Mouse (Mus musculus) intestine, embryonic 16.5 days (tissue): ENCODE results near the gene Pold3. TPM values are rescaled to one million over a fixed set of nuclear protein-coding genes. Genes with fewer than 3 reads are reported as not detected.

ENCODE experiments used
- ATAC-seq: fragments of 200-750 bp; cut with Nextera tagmentation; 2 replicates; pipeline ENCODE4 v1.8.0; 2017; ENCODE audit warnings: moderate TSS enrichment, moderate library complexity
- H3K27ac ChIP-seq: fragments of 300-500 bp; sonication (generic); 2 replicates; pipeline ENCODE4 v1.5.1; 2014; ENCODE audit warnings: mild to moderate bottlenecking, low read length
- H3K27me3 ChIP-seq: fragments of 300-500 bp; sonication (generic); replicated peaks from 2 replicates; pipeline ENCODE4 v1.6.1; 2014; ENCODE audit warnings: low read length, control low read depth, mixed read lengths; ENCODE audit not compliant: control insufficient read depth, insufficient read depth
- H3K36me3 ChIP-seq: fragments of 300-500 bp; sonication (generic); 2 replicates; pipeline ENCODE4 v1.6.1; 2014; ENCODE audit warnings: low read length, control low read depth; ENCODE audit not compliant: control insufficient read depth, insufficient read depth
- H3K4me1 ChIP-seq: fragments of 300-500 bp; sonication (generic); 2 replicates; pipeline ENCODE4 v1.6.1; 2014; ENCODE audit warnings: low read length, control low read depth, mixed read lengths; ENCODE audit not compliant: control insufficient read depth, insufficient read depth
- H3K4me2 ChIP-seq: fragments of 300-500 bp; sonication (generic); 2 replicates; pipeline ENCODE4 v1.6.1; 2014; ENCODE audit warnings: low read depth, low read length, control low read depth
- H3K4me3 ChIP-seq: fragments of 300-500 bp; sonication (generic); 2 replicates; pipeline ENCODE4 v1.5.1; 2014; ENCODE audit warnings: mild to moderate bottlenecking, low read length
- H3K9ac ChIP-seq: fragments of 300-500 bp; sonication (generic); 2 replicates; pipeline ENCODE4 v1.6.1; 2014; ENCODE audit warnings: low read depth, low read length
- H3K9me3 ChIP-seq: fragments of 300-500 bp; sonication (generic); 2 replicates; pipeline ENCODE4 v1.6.1; 2016; ENCODE audit warnings: low read length, control low read depth; ENCODE audit not compliant: control insufficient read depth
- WGBS: fragments of 180-500 bp; shearing (Covaris S2); extraction: QIAGEN DNeasy Blood & Tissue Kit; methylation state at CpG from one replicate; pipeline ENCODE4 v1.1.7; 2014; 5-methylcytosine and 5-hydroxymethylcytosine counted together
- polyA plus RNA-seq: library from polyadenylated mRNA; unstranded; fragments of >200 nt; fragmentation: Nextera tagmentation; extraction: Ambion mirVana; gene quantifications from 2 replicates; pipeline ENCODE4 v1.2.1, GENCODE M21; 2015

Gene Pold3
- polyA plus RNA-seq, 1 experiment from 2014 or later = 45.7 TPM

- WGBS = 57% methylated on average over 6 of the region's 6 CpGs
- H3K9me3 ChIP-seq = no peaks in the 10 kb centered on the region
- no peaks in the 10 kb centered on the region; the same call in 1 of the 2 replicates for H3K4me1 ChIP-seq
- H3K4me3 ChIP-seq = no peak overlapping the region
- H3K27ac ChIP-seq = no peak overlapping the region
- ATAC-seq = no peak
- no peak overlapping the region for H3K4me2 ChIP-seq
- H3K36me3 ChIP-seq = no peaks in the 10 kb centered on the region
- H3K27me3 ChIP-seq = no peaks in the 10 kb centered on the region
- H3K9ac ChIP-seq = no peak overlapping the region
Measured at GRCm38 (mm10) chr7:100123486-100123885, 2.1 kb upstream of the Pold3 start.

GRCm38 (mm10) chr7:100120791-100121261, 539 bp downstream of the Pold3 start:
- peak; percentile 58 for ATAC-seq
- H3K4me1 ChIP-seq = no peaks in the 10 kb centered on the region; the same call in 1 of the 2 replicates
- H3K4me3 ChIP-seq = peak overlapping the region; percentile 95
- peak overlapping the region; percentile 92 for H3K9ac ChIP-seq
- peak overlapping the region; percentile 74 for H3K4me2 ChIP-seq
- H3K9me3 ChIP-seq = no peaks in the 10 kb centered on the region
- under 1% methylated on average over 25 of the region's 25 CpGs for WGBS
- H3K27me3 ChIP-seq = no peaks in the 10 kb centered on the region
- peaks cover 4% of the 10 kb centered on the region; the same call in 1 of the 2 replicates for H3K36me3 ChIP-seq
- peak overlapping the region; percentile 89 for H3K27ac ChIP-seq

GRCm38 (mm10) chr7:100114279-100114678, 7.1 kb downstream of the Pold3 start:
- no peaks in the 10 kb centered on the region for H3K4me1 ChIP-seq
- H3K9me3 ChIP-seq = no peaks in the 10 kb centered on the region
- H3K4me2 ChIP-seq = no peak overlapping the region
- no peaks in the 10 kb centered on the region for H3K27me3 ChIP-seq
- H3K4me3 ChIP-seq = no peak overlapping the region
- H3K27ac ChIP-seq = no peak overlapping the region
- H3K36me3 ChIP-seq = peaks cover 7% of the 10 kb centered on the region
- no peak for ATAC-seq
- 87% methylated on average over 6 of the region's 6 CpGs for WGBS
- no peak overlapping the region for H3K9ac ChIP-seq

GRCm38 (mm10) chr7:100113821-100114220, 7.5 kb downstream of the Pold3 start:
- no peak overlapping the region for H3K9ac ChIP-seq
- H3K4me1 ChIP-seq = no peaks in the 10 kb centered on the region
- 83% methylated on average over 7 of the region's 7 CpGs for WGBS
- no peak overlapping the region for H3K4me2 ChIP-seq
- no peaks in the 10 kb centered on the region for H3K9me3 ChIP-seq
- no peak overlapping the region for H3K4me3 ChIP-seq
- H3K27me3 ChIP-seq = no peaks in the 10 kb centered on the region
- ATAC-seq = no peak
- H3K36me3 ChIP-seq = peaks cover 7% of the 10 kb centered on the region
- H3K27ac ChIP-seq = no peak overlapping the region

GRCm38 (mm10) chr7:100111506-100111905, 9.9 kb downstream of the Pold3 start:
- Histone ChIP-seq H3K4me2 (no peak overlapping the region), H3K27me3 (no peaks in the 10 kb centered on the region), H3K27ac (no peak overlapping the region), H3K36me3 (peaks cover 3% of the 10 kb centered on the region), H3K9me3 (no peaks in the 10 kb centered on the region), H3K4me3 (no peak overlapping the region), H3K4me1 (no peaks in the 10 kb centered on the region), H3K9ac (no peak overlapping the region)
- ATAC-seq = no peak
- 67% methylated on average over 10 of the region's 10 CpGs for WGBS

- H3K27ac ChIP-seq = no peak overlapping the region
- no peak overlapping the region for H3K9ac ChIP-seq
- no peaks in the 10 kb centered on the region for H3K9me3 ChIP-seq
- H3K36me3 ChIP-seq = peaks cover 3% of the 10 kb centered on the region; the same call in 1 of the 2 replicates
- ATAC-seq = no peak
- WGBS = 70% methylated on average over 3 of the region's 3 CpGs
- H3K4me2 ChIP-seq = no peak overlapping the region
- no peaks in the 10 kb centered on the region for H3K4me1 ChIP-seq
- no peaks in the 10 kb centered on the region for H3K27me3 ChIP-seq
- H3K4me3 ChIP-seq = no peak overlapping the region
Measured at GRCm38 (mm10) chr7:100108341-100108740, 13.0 kb downstream of the Pold3 start.

GRCm38 (mm10) chr7:100104677-100105076, 16.7 kb downstream of the Pold3 start:
- H3K4me1 ChIP-seq = no peaks in the 10 kb centered on the region
- H3K36me3 ChIP-seq = peaks cover 5% of the 10 kb centered on the region; the same call in 1 of the 2 replicates
- H3K4me3 ChIP-seq = no peak overlapping the region
- H3K27ac ChIP-seq = no peak overlapping the region
- H3K4me2 ChIP-seq = no peak overlapping the region
- no peak for ATAC-seq
- no peaks in the 10 kb centered on the region for H3K27me3 ChIP-seq
- H3K9ac ChIP-seq = no peak overlapping the region
- H3K9me3 ChIP-seq = no peaks in the 10 kb centered on the region
- WGBS = 93% methylated on average over 4 of the region's 4 CpGs

GRCm38 (mm10) chr7:100100031-100100595, 21.3 kb downstream of the Pold3 start:
- peaks cover 13% of the 10 kb centered on the region for H3K36me3 ChIP-seq
- no peak overlapping the region for H3K4me2 ChIP-seq
- H3K4me1 ChIP-seq = no peaks in the 10 kb centered on the region
- H3K4me3 ChIP-seq = no peak overlapping the region
- H3K27me3 ChIP-seq = no peaks in the 10 kb centered on the region
- 79% methylated on average over 5 of the region's 5 CpGs for WGBS
- no peaks in the 10 kb centered on the region for H3K9me3 ChIP-seq
- no peak overlapping the region for H3K27ac ChIP-seq
- no peak overlapping the region for H3K9ac ChIP-seq
- peak; percentile 83 for ATAC-seq

- Histone ChIP-seq H3K9ac (no peak overlapping the region), H3K36me3 (peaks cover 11% of the 10 kb centered on the region), H3K4me1 (no peaks in the 10 kb centered on the region), H3K4me2 (no peak overlapping the region), H3K4me3 (no peak overlapping the region), H3K27ac (no peak overlapping the region), H3K9me3 (no peaks in the 10 kb centered on the region), H3K27me3 (no peaks in the 10 kb centered on the region)
- no peak for ATAC-seq
- 94% methylated on average over 5 of the region's 5 CpGs for WGBS
Measured at GRCm38 (mm10) chr7:100086891-100087290, 34.5 kb downstream of the Pold3 start.
